Mouse (Mus musculus) brain, embryonic 14.5 days (tissue): ENCODE measurements around the gene Tdrd6.

Source experiments
- CTCF ChIP-seq: fragments of 200-500 bp; IDR thresholded peaks from 2 replicates; pipeline ENCODE4 v1.5.1; 2012; ENCODE audit warnings: inconsistent platforms, mild to moderate bottlenecking, moderate library complexity, borderline replicate concordance; ENCODE audit not compliant: insufficient read depth, insufficient read length; ENCODE audit errors: extremely low read depth
- POLR2A ChIP-seq: fragments of 200-500 bp; IDR thresholded peaks from 2 replicates; pipeline ENCODE4 v1.6.1; 2012; ENCODE audit warnings: mild to moderate bottlenecking, inconsistent platforms, borderline replicate concordance; ENCODE audit not compliant: poor library complexity, insufficient read depth, insufficient read length, severe bottlenecking; ENCODE audit errors: extremely low read depth

DNA sequence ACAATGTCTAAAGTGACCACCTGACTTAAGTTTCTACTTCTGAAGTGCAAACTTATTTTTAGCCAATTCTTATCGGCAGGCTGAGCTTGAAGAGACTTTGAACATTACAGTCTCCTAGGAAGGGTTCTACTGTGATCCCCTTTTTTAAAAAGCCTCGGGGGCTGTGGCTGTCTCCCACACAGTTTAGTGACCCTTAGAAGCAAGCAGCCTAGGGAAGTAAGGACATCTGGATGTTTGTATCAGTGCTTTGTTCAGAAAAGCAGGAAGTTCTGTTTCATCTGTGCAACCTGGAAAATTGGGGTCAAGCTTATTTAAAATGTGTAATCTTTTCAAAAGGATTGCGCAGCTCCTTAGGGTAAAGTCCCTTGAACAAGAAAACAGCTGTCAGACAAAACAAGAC is 49.6 kb downstream of the Tdrd6 start:
- no peak for TF ChIP-seq POLR2A
- TF ChIP-seq CTCF, result no peak
